Mouse (Mus musculus): ENCODE data around the gene Dennd4a.

Dennd4a gene

GRCm38 (mm10) chr9:64810822-64811537, at the start of gene Dennd4a:
Gene Dennd4a, plus strand, starts transcription at chr9:64811340.
- in situ Hi-C loops (cut with MboI, MseI): no loop called here

- in situ Hi-C loops (cut with MboI, MseI): no loop called here
Observed at GRCm38 (mm10) chr9:64764824-64765223, 46.3 kb upstream of the Dennd4a start.

- in situ Hi-C loops (cut with MboI, MseI): no loop called here
Observed at GRCm38 (mm10) chr9:64766136-64766535, 45.0 kb upstream of the Dennd4a start.

- in situ Hi-C loops (cut with MboI, MseI): no loop called here
Observed at GRCm38 (mm10) chr9:64767796-64768195, 43.3 kb upstream of the Dennd4a start.

GRCm38 (mm10) chr9:64769066-64769695, 42.0 kb upstream of the Dennd4a start:
- in situ Hi-C loops (cut with MboI, MseI): no loop called here

GRCm38 (mm10) chr9:64769911-64770310, 41.2 kb upstream of the Dennd4a start:
- in situ Hi-C loops (cut with MboI, MseI): no loop called here

- in situ Hi-C loops (cut with MboI, MseI): no loop called here
Observed at GRCm38 (mm10) chr9:64770411-64770849, 40.7 kb upstream of the Dennd4a start.

- in situ Hi-C loops (cut with MboI, MseI): no loop called here
Observed at GRCm38 (mm10) chr9:64771236-64771635, 39.9 kb upstream of the Dennd4a start.

GRCm38 (mm10) chr9:64773254-64773653, 37.9 kb upstream of the Dennd4a start:
- in situ Hi-C loops (cut with MboI, MseI): no loop called here

- in situ Hi-C loops (cut with MboI, MseI): no loop called here
Observed at GRCm38 (mm10) chr9:64773936-64774335, 37.2 kb upstream of the Dennd4a start.

GRCm38 (mm10) chr9:64774411-64774811, 36.7 kb upstream of the Dennd4a start:
- in situ Hi-C loops (cut with MboI, MseI): no loop called here

GRCm38 (mm10) chr9:64774883-64775282, 36.3 kb upstream of the Dennd4a start:
- in situ Hi-C loops (cut with MboI, MseI): loop anchor here (5.0 kb wide), 1 partner anchor 87 kb away; no protein-coding TSS in a partner anchor

- in situ Hi-C loops (cut with MboI, MseI): loop anchor here (5.0 kb wide), 1 partner anchor 87 kb away; no protein-coding TSS in a partner anchor
Observed at GRCm38 (mm10) chr9:64775491-64775890, 35.6 kb upstream of the Dennd4a start.

- in situ Hi-C loops (cut with MboI, MseI): loop anchor here (5.0 kb wide), 1 partner anchor 85 kb away; no protein-coding TSS in a partner anchor
Observed at GRCm38 (mm10) chr9:64777441-64777987, 33.6 kb upstream of the Dennd4a start.

- in situ Hi-C loops (cut with MboI, MseI): loop anchor here (5.0 kb wide), 1 partner anchor 84 kb away; no protein-coding TSS in a partner anchor
Observed at GRCm38 (mm10) chr9:64778151-64778550, 33.0 kb upstream of the Dennd4a start.

- in situ Hi-C loops (cut with MboI, MseI): loop anchor here (5.0 kb wide), 1 partner anchor 83 kb away; no protein-coding TSS in a partner anchor
Observed at GRCm38 (mm10) chr9:64779628-64780027, 31.5 kb upstream of the Dennd4a start.

GRCm38 (mm10) chr9:64783511-64783910, 27.6 kb upstream of the Dennd4a start:
- in situ Hi-C loops (cut with MboI, MseI): no loop called here

GRCm38 (mm10) chr9:64784841-64785240, 26.3 kb upstream of the Dennd4a start:
- in situ Hi-C loops (cut with MboI, MseI): no loop called here

GRCm38 (mm10) chr9:64786216-64786905, 24.8 kb upstream of the Dennd4a start:
- in situ Hi-C loops (cut with MboI, MseI): no loop called here

- in situ Hi-C loops (cut with MboI, MseI): no loop called here
Observed at GRCm38 (mm10) chr9:64788070-64788469, 23.1 kb upstream of the Dennd4a start.

- in situ Hi-C loops (cut with MboI, MseI): no loop called here
Observed at GRCm38 (mm10) chr9:64789341-64789761, 21.8 kb upstream of the Dennd4a start.

Data from T-helper 1 cell (primary cell).